Mouse (Mus musculus) thymus, postnatal 4 days (tissue): ENCODE data around the gene Mthfsd.

ENCODE experiments used
- DNase-seq: peaks from one replicate; pipeline ENCODE4 v3.0.0; 2021

Mthfsd gene

DNA sequence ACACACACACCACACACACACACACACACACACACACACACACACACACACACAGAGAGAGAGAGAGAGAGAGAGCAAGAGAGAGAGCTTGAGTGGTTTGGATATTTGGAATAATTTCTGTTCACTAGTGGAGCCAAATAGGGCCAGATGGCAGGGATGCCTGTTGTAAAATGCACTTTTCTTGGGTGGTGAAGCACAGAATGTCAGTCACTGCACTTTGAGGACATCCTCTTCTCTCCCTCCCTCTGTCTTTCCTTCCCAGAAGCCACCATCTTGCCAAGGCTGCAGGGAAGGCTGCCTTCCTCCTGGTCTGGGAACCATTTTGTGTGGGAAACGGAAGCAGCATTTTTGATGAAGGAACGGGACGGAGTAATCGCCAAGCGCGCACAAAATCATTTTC is 45.7 kb downstream of the Mthfsd start:
- DNase-seq, result no peak

DNA sequence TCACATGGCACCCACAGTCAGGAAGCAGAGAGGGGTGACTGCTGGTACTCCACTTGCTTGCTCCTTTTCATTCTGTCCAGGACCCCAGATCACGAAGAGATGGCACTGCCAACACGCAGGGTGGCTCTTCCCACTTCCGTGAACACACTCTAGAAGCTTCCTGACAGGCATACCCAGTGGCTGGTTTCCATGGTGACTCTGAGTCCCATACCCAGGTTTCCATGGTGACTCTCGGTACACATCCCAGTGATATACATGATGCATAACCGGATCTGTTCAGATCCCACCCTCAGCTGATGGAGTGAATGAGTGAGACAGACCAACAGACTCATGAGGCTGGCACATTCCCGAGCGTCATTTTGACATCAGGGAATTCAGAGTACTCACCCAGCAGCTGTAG is 49.1 kb downstream of the Mthfsd start:
- DNase-seq, result no peak

DNA sequence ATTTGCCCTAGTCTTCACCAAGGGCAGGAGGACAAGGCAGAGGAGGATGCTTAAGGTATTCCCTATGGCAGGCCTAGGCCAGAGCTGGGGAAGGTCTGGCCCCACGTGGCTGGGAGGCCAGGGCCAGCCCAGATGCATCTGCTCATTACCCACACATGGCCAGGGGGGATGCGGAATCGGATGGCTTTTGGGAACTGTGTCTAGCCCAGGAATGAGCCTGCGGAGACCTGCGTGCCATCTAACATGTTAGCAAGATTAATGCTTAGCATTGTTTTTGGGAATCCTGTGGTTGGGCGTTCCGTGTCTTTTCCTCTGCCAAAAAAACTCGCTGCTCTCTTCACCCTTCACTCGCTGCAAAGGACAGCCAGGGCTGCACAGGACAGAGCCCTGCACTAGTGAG is 50.1 kb downstream of the Mthfsd start:
- DNase-seq, result no peak

DNA sequence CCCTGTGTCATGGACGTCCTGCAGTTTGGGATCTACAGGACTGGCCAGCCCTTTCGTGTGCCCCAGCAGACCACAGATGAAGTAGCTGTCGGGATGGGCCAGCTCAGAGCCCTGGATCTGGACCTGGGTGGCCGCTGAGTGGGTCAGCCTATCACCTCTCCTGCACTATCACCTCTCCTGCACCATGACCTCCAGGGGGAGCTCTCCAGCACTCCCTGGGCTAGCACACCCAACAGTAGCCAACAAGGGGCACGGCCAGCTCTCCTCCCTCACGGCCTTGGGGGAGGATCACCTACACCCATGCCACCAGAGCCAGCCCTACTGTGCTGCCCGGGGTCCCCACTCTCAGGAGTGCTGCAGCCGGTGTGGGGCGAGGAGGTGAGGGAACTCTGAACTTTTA is 60.8 kb downstream of the Mthfsd start:
- peak; percentile 65 for DNase-seq

DNA sequence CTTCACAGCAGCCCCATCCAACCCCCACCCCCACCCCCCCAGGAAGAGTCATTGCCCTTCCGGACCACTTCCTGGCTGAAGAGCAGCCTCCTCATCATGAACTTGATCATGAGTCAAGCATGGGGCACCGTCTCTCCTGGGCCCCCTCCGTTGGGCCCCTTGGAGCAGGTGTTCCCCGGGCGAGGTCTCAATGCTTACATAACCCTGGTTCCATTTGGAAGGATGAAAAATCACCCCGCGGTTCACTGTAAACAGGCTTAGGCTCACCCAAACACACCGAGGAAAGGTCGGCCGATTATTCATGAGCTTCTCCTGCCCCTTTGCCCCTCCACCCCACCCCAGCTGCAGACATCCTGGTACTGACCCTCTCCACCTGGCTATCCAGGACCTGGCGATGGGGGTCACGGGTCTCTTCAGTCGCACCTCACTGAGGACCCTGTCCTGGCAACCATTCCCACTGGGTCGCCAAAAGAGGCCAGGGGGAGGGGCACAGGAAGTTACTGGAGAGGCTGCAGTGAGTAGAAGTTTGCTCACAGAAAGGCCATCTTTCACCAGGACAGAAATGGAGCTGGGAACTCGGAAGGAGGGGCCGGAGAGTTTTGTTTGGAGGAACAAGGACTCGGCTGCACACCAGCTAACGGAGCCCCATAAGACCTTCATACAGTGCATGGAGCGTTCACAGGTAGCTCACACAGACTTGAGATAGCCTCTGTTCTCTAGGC is 64.3 kb downstream of the Mthfsd start:
- DNase-seq, result no peak
